Comparison of ENCODE assay signal across 8 mouse cellular contexts in genomic region chr6:71907702-71908235, GRCm38 (mm10). TPM values are rescaled to one million over a fixed set of nuclear protein-coding genes. Genes with fewer than 3 reads are reported as not detected.
DNase-seq lines count a peak whose midpoint lies in the region; ATAC-seq and TF ChIP-seq lines count a peak whose summit lies in the region.

No protein-coding gene starts in this region.

- no peaks in the 10 kb centered on the region for H3K4me1 ChIP-seq in cerebellum, adult 2 months (ENCODE audit: control insufficient read depth, insufficient read depth, low read length)
- no peaks in the 10 kb centered on the region for H3K4me1 ChIP-seq in forebrain, embryonic 11.5 days (replicated peaks; ENCODE audit: control insufficient read depth, insufficient read depth, low read length)
- H3K4me1 ChIP-seq in liver, embryonic 12.5 days: peaks cover 45% of the 10 kb centered on the region

- H3K27ac ChIP-seq in cerebellum, adult 2 months (ENCODE audit: insufficient read depth, low read length): no peak overlapping the region
- H3K27ac ChIP-seq in forebrain, embryonic 11.5 days (ENCODE audit: low read depth, low read length): no peak overlapping the region
- no peak overlapping the region for H3K27ac ChIP-seq in liver, embryonic 12.5 days

- TF ChIP-seq POLR2A in cerebellum, adult 2 months (IDR thresholded peaks at IDR 0.05; ENCODE audit: borderline replicate concordance, insufficient read depth, low read length): no peak

- TF ChIP-seq CTCF in cerebellum, adult 2 months (IDR thresholded peaks at IDR 0.05; ENCODE audit: borderline replicate concordance, insufficient read depth, low read depth, low read length): no peak

- WGBS in cerebellum, adult 2 months: 7% methylated on average over 4 of the region's 4 CpGs
- WGBS in forebrain, embryonic 11.5 days: 9% methylated on average over 4 of the region's 4 CpGs
- WGBS in liver, embryonic 12.5 days (ENCODE audit: insufficient replicate concordance): 3% methylated on average over 4 of the region's 4 CpGs

- H3K27me3 ChIP-seq in cerebellum, adult 2 months (ENCODE audit: control insufficient read depth, insufficient read depth, low read length): no peaks in the 10 kb centered on the region
- H3K27me3 ChIP-seq in forebrain, embryonic 11.5 days (ENCODE audit: control insufficient read depth, insufficient read depth, low read length): no peaks in the 10 kb centered on the region
- no peaks in the 10 kb centered on the region for H3K27me3 ChIP-seq in liver, embryonic 12.5 days (replicated peaks)

- no peak for ATAC-seq in forebrain, embryonic 11.5 days (replicated peaks; ENCODE audit: low FRiP score)
- ATAC-seq in liver, embryonic 12.5 days: no peak

- DNase-seq in cerebellum, adult 2 months: no peak
- no peak for DNase-seq in cerebellum, adult 8-10 months
- DNase-seq in A20 (ENCODE audit: low read depth, low spot score): peak; percentile 11
- no peak for DNase-seq in forebrain, embryonic 11.5 days (ENCODE audit: low spot score)
- no peak for DNase-seq in cerebellum, postnatal 25 days
- DNase-seq in thymus, adult 18-20 months: no peak
- DNase-seq in layer of hippocampus, postnatal 25 days (ENCODE audit: extremely low spot score in 1 of 2, low spot score in 1 of 2): no peak

- no peaks in the 10 kb centered on the region for H3K9me3 ChIP-seq in forebrain, embryonic 11.5 days (ENCODE audit: control insufficient read depth, low read length)
- H3K9me3 ChIP-seq in liver, embryonic 12.5 days (replicated peaks): no peaks in the 10 kb centered on the region

- H3K36me3 ChIP-seq in forebrain, embryonic 11.5 days (ENCODE audit: control insufficient read depth, insufficient read depth, low read length): no peaks in the 10 kb centered on the region; the same call in 1 of the 2 replicates
- peaks cover 48% of the 10 kb centered on the region for H3K36me3 ChIP-seq in liver, embryonic 12.5 days

- H3K4me2 ChIP-seq in forebrain, embryonic 11.5 days (ENCODE audit: low read depth, low read length, severe bottlenecking): peak overlapping the region; percentile 74
- peak overlapping the region; percentile 80 for H3K4me2 ChIP-seq in liver, embryonic 12.5 days

- H3K9ac ChIP-seq in forebrain, embryonic 11.5 days (ENCODE audit: low read length): peak overlapping the region; percentile 79
- peak overlapping the region; percentile 77 for H3K9ac ChIP-seq in liver, embryonic 12.5 days

- peak overlapping the region; percentile 97 for H3K4me3 ChIP-seq in cerebellum, adult 2 months (replicated peaks; ENCODE audit: insufficient read depth, low read depth, low read length)
- peak overlapping the region; percentile 80 for H3K4me3 ChIP-seq in forebrain, embryonic 11.5 days (ENCODE audit: low read depth, low read length)
- H3K4me3 ChIP-seq in liver, embryonic 12.5 days: peak overlapping the region; percentile 86

RNA-seq across cellular contexts. Expression of gene Ptcd3, which starts 0.8 kb away (rescaled TPM):
- 64.1 and 65.6 TPM in 2 replicates for polyA plus RNA-seq in cerebellum, adult 2 months (2012; rRNA removed)
- polyA plus RNA-seq in forebrain, embryonic 11.5 days (2014; fragmentation: Nextera tagmentation; extraction: Ambion mirVana): 130 and 142 TPM in 2 replicates
- 100 and 102 TPM in 2 replicates for polyA plus RNA-seq in liver, embryonic 12.5 days (2016; fragmentation: Nextera tagmentation; extraction: Ambion mirVana)
- 10 to 100 TPM; 63.0 to 70.3 TPM for total RNA-seq in layer of hippocampus, postnatal 25 days (2021)

RNA-seq across cellular contexts. Expression of gene Polr1a, which starts 1.1 kb away (rescaled TPM):
- 18.9 and 19.6 TPM in 2 replicates for polyA plus RNA-seq in cerebellum, adult 2 months (2012; rRNA removed)
- polyA plus RNA-seq in forebrain, embryonic 11.5 days (2014; fragmentation: Nextera tagmentation; extraction: Ambion mirVana): 32.9 and 38.5 TPM in 2 replicates
- 30.9 and 33.0 TPM in 2 replicates for polyA plus RNA-seq in liver, embryonic 12.5 days (2016; fragmentation: Nextera tagmentation; extraction: Ambion mirVana)
- 10 to 100 TPM; 31.0 to 35.8 TPM for total RNA-seq in layer of hippocampus, postnatal 25 days (2021)
